Mouse (Mus musculus) embryonic facial prominence, embryonic 10.5 days (tissue): ENCODE measurements at regions not wholly inside any gene's neighbourhood (a gene's known extent, or its start where the extent isn't known, plus 50 kb on each side); places are given as distances from the start of the nearest gene placed in this dataset.

Experiments
- DNase-seq: peaks from one replicate; pipeline ENCODE4 v3.0.0-alpha.2; 2017; ENCODE audit warnings: low spot score
- H3K27ac ChIP-seq: fragments of 300-500 bp; sonication (generic); replicated peaks from 2 replicates; pipeline ENCODE4 v1.5.1; 2016; ENCODE audit warnings: mild to moderate bottlenecking
- H3K27me3 ChIP-seq: fragments of 300-500 bp; sonication (generic); replicated peaks from 2 replicates; pipeline ENCODE4 v1.6.1; 2016; ENCODE audit warnings: low read depth, mild to moderate bottlenecking; ENCODE audit not compliant: poor library complexity, severe bottlenecking
- H3K36me3 ChIP-seq: fragments of 300-500 bp; sonication (generic); replicated peaks from 2 replicates; pipeline ENCODE4 v1.6.1; 2016; ENCODE audit warnings: mild to moderate bottlenecking, moderate library complexity
- H3K4me1 ChIP-seq: fragments of 300-500 bp; sonication (generic); 2 replicates; pipeline ENCODE4 v1.6.1; 2016
- H3K4me3 ChIP-seq: fragments of 300-500 bp; sonication (generic); 2 replicates; pipeline ENCODE4 v1.5.1; 2016; ENCODE audit warnings: mild to moderate bottlenecking, moderate library complexity
- H3K9me3 ChIP-seq: fragments of 300-500 bp; sonication (generic); 2 replicates; pipeline ENCODE4 v1.6.1; 2016; ENCODE audit warnings: mild to moderate bottlenecking
- WGBS: fragments of 180-500 bp; shearing (Covaris S2); methylation state at CpG from one replicate; pipeline ENCODE4 v1.1.7; 2016; 5-methylcytosine and 5-hydroxymethylcytosine counted together

DNA sequence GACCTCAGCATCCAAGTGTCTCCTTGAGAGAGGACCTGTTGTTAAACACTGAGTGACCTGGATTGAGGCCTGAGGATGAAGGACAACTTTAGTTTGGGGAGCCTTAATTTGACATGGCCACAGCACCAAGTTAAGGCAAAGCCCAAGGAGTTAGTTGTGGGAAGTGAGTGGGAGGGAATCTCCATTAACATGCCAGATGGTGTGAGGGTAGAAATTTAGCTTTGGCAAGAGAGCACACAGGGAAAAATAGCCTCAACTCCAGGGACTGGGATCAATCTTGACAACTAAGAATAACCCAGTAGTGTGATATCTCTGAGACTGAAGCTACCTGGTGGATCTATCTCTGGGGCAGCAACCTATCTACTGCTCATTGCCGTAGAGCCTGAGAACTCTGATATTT is 105.4 kb downstream of the Ahr start:
- no peak overlapping the region for H3K4me3 ChIP-seq
- no peaks in the 10 kb centered on the region for H3K4me1 ChIP-seq
- no peaks in the 10 kb centered on the region for H3K36me3 ChIP-seq
- no peaks in the 10 kb centered on the region for H3K27me3 ChIP-seq
- no peak overlapping the region for H3K27ac ChIP-seq
- DNase-seq = no peak
- WGBS = 95% methylated on average over 1 of the region's 1 CpGs
- H3K9me3 ChIP-seq = no peaks in the 10 kb centered on the region

DNA sequence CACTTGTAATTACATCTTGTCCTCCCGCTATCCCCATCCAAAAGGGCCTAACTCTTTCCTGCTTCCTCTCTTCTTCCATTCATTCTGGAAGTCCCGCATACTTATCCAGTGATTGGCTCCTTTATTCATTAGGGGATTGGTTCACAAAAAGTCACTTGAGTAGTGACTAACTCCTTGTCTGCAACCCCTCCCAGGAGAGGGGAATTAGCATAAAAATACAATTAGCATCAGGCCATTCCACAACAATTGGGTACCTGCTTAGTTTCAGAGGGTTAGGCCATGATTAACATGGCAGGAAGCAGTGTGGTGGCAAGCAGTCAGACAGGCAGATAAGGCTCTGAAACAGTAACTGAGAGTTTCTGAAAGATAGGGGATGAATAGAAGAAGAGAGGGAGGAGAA is 115.6 kb downstream of the Ahr start:
- 75% methylated on average over 2 of the region's 2 CpGs for WGBS
- H3K27me3 ChIP-seq = no peaks in the 10 kb centered on the region

DNA sequence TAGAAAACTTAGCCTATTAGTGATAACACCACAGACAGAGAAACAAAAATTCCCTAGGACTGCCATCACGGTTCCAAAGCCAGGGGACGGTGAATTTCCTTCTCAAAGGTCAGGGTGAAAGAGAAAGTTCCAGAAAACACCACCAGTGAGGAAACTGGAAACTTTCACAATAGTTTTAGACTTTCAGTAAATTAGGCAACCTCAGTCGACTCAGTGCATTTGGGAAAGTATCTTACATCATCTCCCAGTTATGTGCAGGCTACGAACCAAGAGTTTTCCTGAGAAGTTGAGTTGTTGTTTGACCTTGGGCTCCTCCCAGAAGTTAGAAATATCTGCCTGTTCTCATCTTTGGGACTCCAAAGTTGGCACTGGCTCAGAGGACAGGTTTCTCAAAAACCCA is 116.9 kb downstream of the Ahr start:
- no peaks in the 10 kb centered on the region for H3K4me1 ChIP-seq
- no peaks in the 10 kb centered on the region for H3K27me3 ChIP-seq
- no peaks in the 10 kb centered on the region for H3K9me3 ChIP-seq
- no peak overlapping the region for H3K27ac ChIP-seq
- no peak overlapping the region for H3K4me3 ChIP-seq
- no peaks in the 10 kb centered on the region for H3K36me3 ChIP-seq
- no peak for DNase-seq
- WGBS = 85% methylated on average over 4 of the region's 4 CpGs

More for the DNA sequence above, 115.6 kb downstream of the Ahr start:
- Histone ChIP-seq H3K27ac (no peak overlapping the region), H3K9me3 (no peaks in the 10 kb centered on the region), H3K36me3 (no peaks in the 10 kb centered on the region), H3K4me1 (no peaks in the 10 kb centered on the region), H3K4me3 (no peak overlapping the region)
- no peak for DNase-seq

DNA sequence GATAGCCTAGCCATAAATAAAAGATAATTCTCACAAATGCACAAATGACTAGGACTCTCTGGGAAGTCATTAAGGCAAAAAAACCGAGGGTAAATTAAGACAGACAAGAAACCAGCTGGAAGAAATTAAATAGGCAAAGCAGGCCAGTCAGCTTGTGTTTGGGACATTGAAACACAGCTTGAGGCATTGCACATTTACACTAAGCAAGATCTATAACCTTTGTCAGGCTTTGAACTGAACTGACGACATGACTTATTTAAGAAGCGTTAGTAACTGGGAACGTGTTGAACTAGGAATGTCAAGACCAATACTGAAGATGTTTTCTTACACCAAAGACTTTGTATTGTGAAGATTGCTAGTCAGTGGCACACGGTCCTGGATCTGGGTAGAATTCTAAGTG is 118.3 kb downstream of the Ahr start:
- Histone ChIP-seq H3K27me3 (no peaks in the 10 kb centered on the region), H3K4me3 (no peak overlapping the region), H3K4me1 (no peaks in the 10 kb centered on the region), H3K27ac (no peak overlapping the region), H3K36me3 (no peaks in the 10 kb centered on the region), H3K9me3 (no peaks in the 10 kb centered on the region)
- no peak for DNase-seq
- WGBS = 46% methylated on average over 5 of the region's 5 CpGs

DNA sequence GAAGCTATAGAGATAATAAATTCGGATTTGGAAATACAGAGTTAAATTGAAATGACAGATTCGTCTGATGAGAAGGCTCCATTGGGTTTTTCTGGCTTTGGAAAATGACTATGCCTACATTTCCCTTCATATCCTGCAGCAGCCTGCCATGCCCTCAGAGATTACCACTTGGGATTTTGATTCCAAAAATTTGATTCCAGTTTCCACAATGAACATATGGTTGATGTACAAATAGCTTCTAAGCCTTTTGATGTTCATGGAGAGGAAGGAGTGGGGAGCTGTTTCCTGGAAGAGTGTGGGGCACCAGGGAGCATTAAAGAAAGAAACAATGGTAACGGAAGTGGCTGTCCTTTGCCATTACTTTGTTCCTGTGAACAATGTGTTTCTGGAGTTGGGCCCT is 122.1 kb downstream of the Ahr start:
- H3K36me3 ChIP-seq = no peaks in the 10 kb centered on the region
- H3K27ac ChIP-seq = no peak overlapping the region
- H3K4me3 ChIP-seq = no peak overlapping the region
- no peaks in the 10 kb centered on the region for H3K4me1 ChIP-seq
- WGBS = 77% methylated on average over 3 of the region's 3 CpGs
- no peaks in the 10 kb centered on the region for H3K9me3 ChIP-seq
- no peaks in the 10 kb centered on the region for H3K27me3 ChIP-seq
- no peak for DNase-seq

DNA sequence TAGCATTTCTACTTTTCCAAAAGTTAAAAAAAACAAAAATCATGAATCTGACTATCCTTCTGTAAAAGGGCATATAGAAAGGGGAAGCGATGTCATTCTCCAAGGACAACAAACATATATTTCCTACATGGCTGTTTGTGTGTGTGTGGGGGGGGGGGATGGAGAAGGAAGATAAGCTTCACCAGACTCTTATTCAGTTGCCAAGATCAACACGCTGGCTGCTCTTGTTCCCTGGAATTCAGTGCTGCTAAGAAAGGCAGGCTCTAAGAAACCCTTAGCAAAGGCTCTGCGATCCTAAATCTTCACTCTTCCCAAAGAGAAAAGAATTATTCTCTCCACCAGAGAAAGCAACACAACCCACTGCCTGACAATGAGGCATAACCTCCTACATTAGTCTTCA is 126.4 kb downstream of the Ahr start:
- Histone ChIP-seq H3K9me3 (no peaks in the 10 kb centered on the region), H3K27me3 (no peaks in the 10 kb centered on the region), H3K27ac (no peak overlapping the region), H3K4me1 (no peaks in the 10 kb centered on the region), H3K36me3 (no peaks in the 10 kb centered on the region), H3K4me3 (no peak overlapping the region)
- DNase-seq = no peak
- 89% methylated on average over 3 of the region's 3 CpGs for whole genome bisulfite sequencing

DNA sequence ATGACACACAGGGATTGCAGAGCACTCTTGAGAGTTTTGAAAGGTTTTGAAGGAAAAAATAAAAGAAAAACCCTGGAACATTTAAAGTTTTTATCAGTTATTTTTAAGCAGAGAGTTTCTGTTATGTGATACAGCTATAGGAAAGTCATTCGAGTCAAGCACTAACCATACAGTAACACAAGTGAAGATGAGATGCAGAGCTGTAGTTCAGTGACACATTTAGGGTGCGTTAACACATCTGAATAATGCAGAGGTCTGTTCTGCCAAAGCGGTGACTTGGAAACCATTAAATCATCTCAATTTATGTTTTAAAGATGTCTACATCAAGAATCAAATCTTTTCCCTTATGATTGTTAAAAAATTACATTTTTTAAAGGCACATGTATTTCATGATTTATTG is 126.8 kb downstream of the Ahr start:
- 92% methylated on average over 3 of the region's 3 CpGs for WGBS
- no peaks in the 10 kb centered on the region for H3K36me3 ChIP-seq
- H3K4me3 ChIP-seq = no peak overlapping the region
- no peaks in the 10 kb centered on the region for H3K4me1 ChIP-seq
- H3K27ac ChIP-seq = no peak overlapping the region
- no peaks in the 10 kb centered on the region for H3K27me3 ChIP-seq
- no peaks in the 10 kb centered on the region for H3K9me3 ChIP-seq
- no peak for DNase-seq

DNA sequence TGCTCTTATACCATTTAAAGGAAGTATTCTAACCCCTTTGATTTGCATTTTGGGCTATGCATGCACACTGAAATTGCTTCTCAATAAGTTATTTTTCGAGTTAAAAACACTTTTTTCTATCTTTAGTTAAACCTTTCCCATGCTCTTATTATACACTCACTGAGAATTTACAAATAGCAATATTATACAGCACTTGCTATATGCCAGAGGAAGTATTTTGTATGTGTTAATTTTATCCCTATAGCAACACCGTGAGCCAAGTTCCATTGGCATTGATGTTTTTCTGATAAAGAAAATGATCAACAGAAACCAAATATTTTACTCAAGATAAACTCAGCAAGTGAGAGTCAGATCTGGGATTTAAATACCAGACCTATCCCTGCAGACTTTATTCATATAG is 133.0 kb downstream of the Ahr start:
- Histone ChIP-seq H3K27me3 (no peaks in the 10 kb centered on the region), H3K4me3 (no peak overlapping the region), H3K9me3 (no peaks in the 10 kb centered on the region), H3K27ac (no peak overlapping the region), H3K4me1 (no peaks in the 10 kb centered on the region), H3K36me3 (no peaks in the 10 kb centered on the region)
- 67% methylated on average over 2 of the region's 2 CpGs for WGBS
- DNase-seq = no peak

DNA sequence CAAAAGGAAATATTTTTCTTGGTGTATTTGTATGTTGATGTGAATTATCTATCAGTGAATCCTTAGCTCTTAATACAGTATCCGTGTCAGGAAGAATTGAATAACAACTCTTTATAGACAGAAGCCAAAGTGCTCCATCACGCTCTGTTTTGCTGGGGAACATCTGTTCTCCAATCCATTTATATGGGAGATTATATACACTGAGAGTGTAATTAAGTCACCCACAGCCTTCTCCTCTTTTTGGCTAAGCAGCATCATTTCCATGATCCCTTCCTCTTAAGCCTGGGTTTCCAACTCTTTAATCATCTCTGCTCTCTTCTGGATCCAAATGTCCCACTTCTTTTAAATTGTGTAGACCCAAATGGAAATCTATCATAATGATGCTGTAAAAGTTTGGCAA is 133.6 kb downstream of the Ahr start:
- WGBS = 91% methylated on average over 2 of the region's 2 CpGs
- no peaks in the 10 kb centered on the region for H3K27me3 ChIP-seq
- H3K36me3 ChIP-seq = no peaks in the 10 kb centered on the region
- no peak overlapping the region for H3K27ac ChIP-seq
- no peaks in the 10 kb centered on the region for H3K4me1 ChIP-seq
- no peaks in the 10 kb centered on the region for H3K9me3 ChIP-seq
- H3K4me3 ChIP-seq = no peak overlapping the region
- DNase-seq = no peak

DNA sequence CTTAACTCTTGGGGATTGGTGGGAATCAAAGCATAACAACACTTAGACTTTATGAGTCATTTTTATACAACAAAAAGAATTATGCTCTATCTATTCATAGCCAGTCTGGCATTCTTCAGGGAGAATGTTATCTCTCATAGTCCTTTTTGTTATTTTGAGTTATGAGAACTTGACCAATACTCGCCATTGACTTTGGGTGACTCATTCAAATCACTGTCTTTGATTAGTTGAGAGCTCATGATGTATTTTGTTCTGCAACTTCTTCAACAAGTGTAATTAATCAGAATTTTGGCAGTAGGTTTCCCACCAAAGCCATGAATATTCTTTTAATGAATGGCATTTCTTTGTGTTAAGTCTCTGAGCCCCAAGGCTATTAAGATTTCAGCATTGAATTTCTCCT is 139.6 kb downstream of the Ahr start:
- no peak for DNase-seq
- no peaks in the 10 kb centered on the region for H3K9me3 ChIP-seq
- no peaks in the 10 kb centered on the region for H3K4me1 ChIP-seq
- no peak overlapping the region for H3K4me3 ChIP-seq
- WGBS = 91% methylated on average over 1 of the region's 1 CpGs
- H3K36me3 ChIP-seq = no peaks in the 10 kb centered on the region
- no peak overlapping the region for H3K27ac ChIP-seq
- H3K27me3 ChIP-seq = no peaks in the 10 kb centered on the region

DNA sequence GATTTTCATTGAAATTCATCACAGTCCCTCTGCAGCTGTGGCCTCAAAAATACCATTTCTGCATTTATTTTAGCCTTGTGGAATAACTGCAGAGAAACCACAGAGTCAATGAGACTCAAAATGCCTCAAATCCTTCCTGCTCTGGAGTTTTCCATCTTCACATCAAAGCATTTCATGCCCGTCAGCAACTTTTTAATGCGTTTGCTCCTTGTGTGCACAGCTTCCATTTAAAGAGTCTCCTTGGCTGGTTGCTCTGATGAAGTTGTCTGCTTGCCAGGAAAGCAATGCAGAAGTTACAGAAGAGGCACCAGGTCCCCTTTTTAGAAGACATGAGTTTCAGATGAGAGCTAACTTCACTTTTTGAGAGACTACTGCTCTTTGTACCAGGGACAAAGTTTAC is 142.7 kb downstream of the Ahr start:
- 77% methylated on average over 2 of the region's 2 CpGs for WGBS
- Histone ChIP-seq H3K27ac (no peak overlapping the region), H3K4me1 (no peaks in the 10 kb centered on the region), H3K36me3 (no peaks in the 10 kb centered on the region), H3K9me3 (no peaks in the 10 kb centered on the region), H3K4me3 (no peak overlapping the region), H3K27me3 (no peaks in the 10 kb centered on the region)
- DNase-seq = no peak

DNA sequence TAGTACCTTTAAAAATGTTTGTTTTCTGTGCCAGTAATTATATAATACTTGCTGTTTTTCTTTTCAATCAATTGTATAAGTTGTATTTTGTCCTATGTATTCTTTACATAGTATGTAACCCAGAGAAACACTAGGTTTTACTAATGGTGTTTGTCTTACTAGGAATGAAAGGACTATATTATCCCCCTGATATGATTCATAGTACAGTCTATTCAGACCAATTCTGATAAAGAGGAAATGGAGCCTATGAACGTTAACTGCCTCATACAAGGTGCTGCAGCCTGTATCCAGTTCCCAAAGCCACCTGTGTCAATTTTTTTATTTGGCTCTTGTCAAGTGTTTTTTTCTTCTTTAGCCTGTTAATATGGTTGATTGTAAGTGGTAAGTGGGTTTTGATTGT is 144.6 kb downstream of the Ahr start:
- H3K27ac ChIP-seq = no peak overlapping the region
- no peaks in the 10 kb centered on the region for H3K4me1 ChIP-seq
- no peaks in the 10 kb centered on the region for H3K36me3 ChIP-seq
- 91% methylated on average over 1 of the region's 1 CpGs for WGBS
- H3K9me3 ChIP-seq = no peaks in the 10 kb centered on the region
- H3K4me3 ChIP-seq = no peak overlapping the region
- no peaks in the 10 kb centered on the region for H3K27me3 ChIP-seq
- DNase-seq = no peak

DNA sequence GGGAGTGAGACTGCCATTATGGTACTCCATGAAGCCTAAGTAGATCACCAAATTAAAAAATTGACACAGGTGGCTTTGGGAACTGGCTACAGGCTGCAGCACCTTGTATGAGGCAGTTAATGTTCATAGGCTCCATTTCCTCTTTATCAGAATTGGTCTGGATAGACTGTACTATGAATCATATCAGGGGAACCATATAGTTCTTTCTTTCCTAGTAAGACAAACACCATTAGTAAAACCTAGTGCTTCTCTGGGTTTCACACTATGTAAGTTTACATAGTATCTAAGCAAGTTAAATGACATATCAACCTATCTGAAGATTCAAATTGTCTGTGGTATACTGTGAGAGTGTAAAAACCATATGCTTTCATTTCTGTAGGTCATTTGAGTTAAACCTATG is 145.0 kb downstream of the Ahr start:
- Histone ChIP-seq H3K4me1 (no peaks in the 10 kb centered on the region), H3K27ac (no peak overlapping the region), H3K9me3 (no peaks in the 10 kb centered on the region), H3K36me3 (no peaks in the 10 kb centered on the region), H3K4me3 (no peak overlapping the region), H3K27me3 (no peaks in the 10 kb centered on the region)
- DNase-seq = no peak

DNA sequence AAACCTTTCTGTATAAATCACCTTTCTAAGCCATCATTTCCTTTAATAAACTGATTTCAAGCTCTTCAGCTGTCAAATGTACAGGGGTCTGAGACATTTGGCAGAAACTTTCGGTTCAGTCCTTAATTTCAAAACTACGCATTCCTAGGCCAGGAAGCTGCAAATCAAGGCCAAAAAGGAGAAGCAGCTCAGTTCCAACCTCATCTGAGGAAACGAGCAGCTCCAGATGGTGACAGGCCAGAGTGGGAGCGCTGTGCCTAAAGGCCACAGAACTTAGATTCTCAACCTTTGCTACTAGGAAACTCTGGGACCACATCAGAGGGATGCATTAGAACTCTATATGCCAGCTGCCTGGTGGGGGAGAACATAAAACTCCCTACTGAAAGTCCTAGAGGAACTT is 150.6 kb downstream of the Ahr start:
- H3K27ac ChIP-seq = no peak overlapping the region
- H3K27me3 ChIP-seq = no peaks in the 10 kb centered on the region
- 84% methylated on average over 4 of the region's 4 CpGs for WGBS
- no peaks in the 10 kb centered on the region for H3K9me3 ChIP-seq
- H3K36me3 ChIP-seq = no peaks in the 10 kb centered on the region
- no peak overlapping the region for H3K4me3 ChIP-seq
- DNase-seq = no peak
- no peaks in the 10 kb centered on the region for H3K4me1 ChIP-seq
